Mouse (Mus musculus): ENCODE results near the gene Tmem59.

Gene Tmem59

DNA sequence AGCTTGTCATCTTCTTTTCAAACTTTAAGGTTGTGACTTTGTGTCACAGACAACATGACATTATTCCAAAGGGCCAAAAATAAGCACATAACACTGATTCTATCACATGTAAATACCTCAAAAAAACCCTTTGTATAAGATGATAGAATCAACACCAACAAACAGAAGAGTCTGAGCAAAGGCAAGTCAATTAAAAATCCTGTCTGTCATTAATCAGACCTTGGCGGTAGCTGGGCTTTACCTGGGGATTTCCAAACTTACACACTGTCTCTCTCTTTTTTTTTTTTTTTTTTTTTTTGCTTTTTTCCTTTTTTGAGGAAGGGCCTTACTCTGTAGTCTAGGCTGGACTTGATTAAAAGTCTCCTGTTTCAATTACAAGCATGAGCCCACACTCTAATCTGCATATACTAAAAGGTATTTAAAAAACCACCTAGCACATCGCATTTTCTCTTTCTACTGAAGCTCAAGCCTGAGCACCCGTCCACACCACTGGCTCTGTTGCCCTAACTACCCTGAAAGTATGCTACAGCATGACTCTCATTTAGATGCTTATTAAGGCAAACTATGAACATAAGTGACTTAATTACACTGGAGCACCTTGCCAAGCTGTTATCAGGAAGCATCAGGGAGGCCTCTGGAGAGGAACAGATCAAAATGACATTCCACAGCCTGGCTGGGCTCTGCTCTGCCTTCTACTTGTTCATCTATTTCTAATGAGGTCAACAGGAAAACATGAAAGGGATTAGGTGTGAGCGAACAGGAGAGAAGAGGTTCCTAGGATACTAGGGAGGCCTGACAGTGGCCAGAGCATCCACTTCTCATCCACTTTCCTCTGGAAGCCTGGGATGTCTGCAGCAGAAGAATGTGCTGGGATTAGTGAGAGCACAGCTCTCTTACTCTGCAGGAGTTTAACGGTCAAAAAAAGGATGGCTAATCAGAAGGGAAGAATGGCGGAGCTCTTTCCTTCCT lies 65.5 kb downstream of the Tmem59 start:
- DNase-seq: no peak

- no peak for DNase-seq
These were observed 67.2 kb downstream of the Tmem59 start for GRCm38 (mm10) chr4:107245368-107245767.

DNA sequence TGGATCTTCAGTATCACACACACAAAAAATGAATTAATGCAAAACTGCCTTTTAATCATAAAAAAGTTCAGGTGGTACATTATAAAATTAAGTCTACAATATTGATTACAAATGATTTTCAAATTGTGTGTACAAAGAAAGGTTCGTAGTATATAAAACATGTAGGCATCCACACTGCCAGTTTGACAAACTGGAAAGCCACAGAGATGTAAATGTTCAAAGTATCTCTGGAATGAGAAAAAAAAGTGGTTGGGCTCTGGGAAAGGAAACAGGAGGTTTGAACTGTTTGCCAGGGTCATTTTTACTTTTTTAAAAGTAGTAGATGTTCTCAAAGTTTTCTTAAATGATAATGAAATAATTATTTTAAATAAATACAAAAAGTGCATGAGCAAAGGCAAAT lies 67.8 kb downstream of the Tmem59 start:
- no peak for DNase-seq

GRCm38 (mm10) chr4:107247110-107247509 lies 68.9 kb downstream of the Tmem59 start:
- DNase-seq: no peak

GRCm38 (mm10) chr4:107248061-107248460 lies 69.9 kb downstream of the Tmem59 start:
- no peak for DNase-seq

DNA sequence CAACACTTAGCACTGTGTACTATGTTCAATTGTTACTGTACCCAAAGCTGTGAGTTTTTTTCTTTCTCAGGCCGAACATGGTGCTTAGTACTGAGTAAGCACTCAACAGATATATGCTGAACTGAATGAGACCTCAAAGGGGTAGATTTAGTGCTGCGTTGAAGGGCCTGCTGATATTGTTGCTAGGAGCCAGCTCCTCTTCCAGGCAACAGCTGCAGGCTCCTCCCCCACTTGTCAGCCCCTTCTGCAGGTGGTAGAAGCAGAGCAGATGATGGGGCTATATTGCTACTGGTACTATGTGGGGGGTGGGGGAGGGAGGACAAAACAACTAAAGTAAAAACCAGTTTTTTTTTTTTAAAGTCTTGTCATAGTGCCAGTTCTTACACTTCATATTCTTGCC lies 71.3 kb downstream of the Tmem59 start:
- DNase-seq: no peak

GRCm38 (mm10) chr4:107250494-107250893 lies 72.3 kb downstream of the Tmem59 start:
- peak in 1 of 2 experiments; percentile 15 for DNase-seq
